Mouse (Mus musculus): Measurements from ENCODE around the gene Gm8334. TPM values are rescaled to one million over a fixed set of nuclear protein-coding genes. Genes with fewer than 3 reads are reported as not detected.
"Not testable (repeated sequence)": the region's sequence is repeated elsewhere in the genome, so short reads cannot be mapped to it uniquely, and the experiment has no call there.

Gene Gm8334
- total RNA-seq (2021) (not detected), polyA plus RNA-seq (2012; rRNA removed) (not detected in 2 replicates)
- long read RNA-seq, result 0 reads

DNA sequence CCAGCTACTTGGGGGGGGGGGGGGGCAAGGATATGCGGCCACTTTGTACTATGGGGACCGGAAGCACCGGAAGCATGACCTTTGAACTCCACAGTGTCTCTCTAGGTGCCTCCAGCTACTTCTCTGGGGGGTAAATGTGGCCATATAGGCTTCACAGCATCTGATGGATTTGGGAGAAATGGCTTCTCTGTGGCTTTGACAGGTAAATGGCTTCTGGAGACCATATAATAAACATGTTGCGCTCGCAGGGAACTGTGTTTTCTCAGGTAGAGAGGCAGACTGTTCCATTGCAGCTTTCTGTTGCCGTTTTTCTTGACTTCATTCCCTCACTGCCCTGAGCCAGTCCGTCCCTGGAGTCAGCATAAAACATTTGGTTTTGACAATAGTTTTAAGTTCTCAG lies at the start of gene Gm8334:
TSS of gene Gm8334 (minus strand) at position 101 of the 400 bp plus-strand sequence.
- DNase-seq, result not testable (repeated sequence)

DNA sequence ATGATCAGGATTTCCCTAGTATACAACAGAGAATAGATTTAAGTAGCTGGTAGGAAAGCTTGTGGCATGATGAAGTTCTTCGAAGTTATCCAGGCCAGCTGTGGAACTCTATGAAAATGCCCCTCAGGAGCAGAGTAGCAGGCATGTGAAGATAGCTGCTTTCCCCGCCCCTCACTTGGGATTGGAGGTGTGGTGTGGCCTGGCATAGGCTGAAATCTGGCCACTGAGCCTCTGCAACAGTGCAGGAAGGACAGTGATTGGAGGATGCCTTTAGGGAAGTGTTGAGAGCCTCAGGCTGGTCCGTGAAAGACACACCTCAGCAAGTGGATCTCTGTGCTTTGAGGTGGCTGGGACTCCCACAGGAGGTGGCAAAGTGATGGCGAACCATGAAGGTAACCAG lies 48.3 kb upstream of the Gm8334 start, which contains the start of gene Gm15127:
TSS of gene Gm15127 (plus strand) at position 301 of the 400 bp plus-strand sequence.
- not testable (repeated sequence) for DNase-seq

Other genes with a start within 250 kb of the Gm8334 start
- not detected for gene Gm15114, start 126.2 kb downstream of the Gm8334 start, total RNA-seq (2021)
- gene Gm15114, start 126.2 kb downstream of the Gm8334 start, polyA plus RNA-seq (2012; rRNA removed), result not detected in 2 replicates
- not detected for gene Gm15127, start 48.4 kb upstream of the Gm8334 start, total RNA-seq (2021)
- not detected in 2 replicates for gene Gm15127, start 48.4 kb upstream of the Gm8334 start, polyA plus RNA-seq (2012; rRNA removed)
- not detected for gene Luzp4, start 242.5 kb upstream of the Gm8334 start, total RNA-seq (2021)
- not detected in 2 replicates for gene Luzp4, start 242.5 kb upstream of the Gm8334 start, polyA plus RNA-seq (2012; rRNA removed)

Measured in adrenal gland, adult 2 months (tissue).